Mouse (Mus musculus): ENCODE measurements around the gene Rnaset2b.
"Not testable (repeated sequence)": the region's sequence is repeated elsewhere in the genome, so short reads cannot be mapped to it uniquely, and the experiment has no call there.

Gene Rnaset2b

GRCm38 (mm10) chr17:6986118-6986517 lies 15.7 kb downstream of the Rnaset2b start:
- DNase-seq = not testable (repeated sequence)

DNA sequence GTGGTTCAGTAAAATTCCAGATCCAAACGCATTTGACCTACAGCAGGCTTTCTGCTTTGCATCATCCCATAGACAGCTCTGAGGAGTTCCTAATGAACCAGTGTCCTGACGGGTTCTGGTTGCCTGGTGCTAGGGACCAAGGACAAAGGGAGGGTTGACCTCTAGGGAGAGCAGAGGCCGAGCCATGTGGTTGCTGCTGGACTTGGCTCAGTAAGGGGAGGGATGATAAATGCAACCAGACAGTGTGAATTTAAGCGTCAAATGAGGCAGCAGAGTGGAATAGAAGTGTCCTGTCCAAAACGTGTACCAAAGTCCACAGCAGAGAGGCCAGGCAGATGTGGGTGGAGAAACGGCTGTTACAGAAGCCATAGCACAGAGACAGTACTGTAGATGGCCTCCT lies 25.1 kb downstream of the Rnaset2b start:
- not testable (repeated sequence) for DNase-seq

- DNase-seq = not testable (repeated sequence)
Measured at GRCm38 (mm10) chr17:6996826-6997225, 26.4 kb downstream of the Rnaset2b start.

- not testable (repeated sequence) for DNase-seq
Measured at GRCm38 (mm10) chr17:6997778-6998490, 27.5 kb downstream of the Rnaset2b start.

DNA sequence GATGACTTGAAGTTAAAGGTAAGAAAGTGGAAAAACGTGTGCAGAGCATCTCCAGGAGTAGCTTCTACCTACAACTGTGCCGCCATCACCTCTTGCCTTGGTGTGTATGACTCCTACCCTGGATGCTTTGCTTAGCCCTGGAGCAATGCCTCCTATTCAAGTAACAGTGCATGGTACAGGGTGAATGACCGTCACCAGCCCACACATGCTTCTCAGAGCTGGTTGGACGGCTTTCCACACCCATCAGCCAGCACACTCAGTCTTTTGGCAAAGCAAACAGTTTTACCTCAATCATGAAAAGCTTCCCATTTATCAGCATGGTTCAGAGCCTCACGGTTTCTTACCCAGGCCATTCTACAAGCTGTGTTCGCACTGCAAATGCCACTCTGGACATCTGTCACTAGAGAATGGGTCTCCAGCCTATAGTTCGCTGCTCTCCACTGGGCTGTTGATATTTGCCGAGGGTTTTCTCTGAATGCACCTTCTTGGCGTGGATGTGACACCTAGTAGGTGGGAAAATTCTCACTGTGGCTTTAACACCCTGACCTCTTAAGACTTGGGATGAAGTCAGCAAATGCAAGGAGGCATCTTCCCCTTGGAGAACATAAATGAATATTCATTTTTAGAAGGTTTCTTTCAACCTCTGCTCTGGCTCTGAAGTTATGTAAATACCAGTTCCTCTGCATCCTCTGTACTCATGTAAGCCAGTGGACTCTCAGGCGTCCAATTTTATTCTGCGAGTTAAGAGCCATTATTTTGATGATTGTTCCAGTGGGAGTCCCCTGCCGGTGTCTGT lies 31.6 kb downstream of the Rnaset2b start:
- peak in 1 of 2 experiments; percentile 33 for DNase-seq

DNA sequence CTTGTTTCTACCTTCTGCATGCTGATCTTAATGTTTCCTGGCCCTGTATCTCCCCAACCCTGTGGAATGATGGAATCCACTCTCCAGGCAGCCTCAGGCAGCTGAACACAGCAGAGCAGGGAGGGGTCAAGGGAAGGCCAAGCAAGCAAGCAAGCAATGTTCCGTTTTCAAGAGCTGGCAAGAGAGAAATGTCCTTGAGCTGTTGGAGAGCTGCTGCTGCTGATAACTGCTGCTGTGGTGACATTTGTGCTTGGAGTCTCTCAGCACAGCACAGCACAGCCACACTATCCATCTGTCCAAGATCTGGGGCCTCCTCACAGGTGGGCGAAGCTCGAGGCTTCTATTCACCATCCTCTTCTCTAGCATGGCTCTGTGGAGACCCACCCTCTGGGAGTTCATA lies 33.0 kb downstream of the Rnaset2b start:
- not testable (repeated sequence) for DNase-seq

DNA sequence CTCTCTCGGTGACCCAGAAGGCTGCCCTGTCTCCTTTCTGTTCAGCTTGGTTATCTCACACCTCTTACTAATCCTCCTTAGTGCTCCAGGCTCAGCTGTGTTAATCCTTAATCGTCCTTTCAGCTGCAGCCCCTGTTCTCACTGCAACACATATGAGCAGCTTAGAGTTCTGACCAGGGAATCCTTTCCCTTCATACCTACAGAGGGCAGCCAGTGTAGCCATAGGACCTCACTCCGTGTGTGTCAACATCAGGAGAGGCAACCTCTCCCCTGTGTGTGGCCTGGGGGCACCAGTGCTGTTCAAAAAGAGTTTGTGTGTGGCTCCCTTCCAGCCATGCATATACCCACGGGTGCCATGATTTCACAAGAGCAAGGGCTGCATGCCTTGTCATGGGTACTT lies 35.2 kb downstream of the Rnaset2b start:
- not testable (repeated sequence) for DNase-seq

DNA sequence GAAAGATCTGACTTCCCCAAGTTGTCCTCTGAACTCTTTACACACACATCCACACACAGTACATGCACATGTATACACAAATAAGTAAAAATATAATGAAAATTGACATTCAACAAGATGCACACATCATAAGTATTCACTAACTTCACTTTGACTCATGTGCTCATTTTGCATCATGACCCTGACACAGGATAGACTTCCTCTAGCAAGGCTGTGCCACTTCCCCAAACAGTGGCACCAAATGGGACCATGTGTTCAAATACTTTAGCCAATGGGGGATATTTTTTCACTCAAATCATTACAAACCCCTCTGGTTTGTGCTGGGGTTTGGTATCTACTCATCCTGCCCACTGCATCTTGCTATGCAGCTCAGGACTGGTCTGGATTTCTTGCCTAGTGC lies 38.5 kb downstream of the Rnaset2b start:
- DNase-seq = not testable (repeated sequence)

DNA sequence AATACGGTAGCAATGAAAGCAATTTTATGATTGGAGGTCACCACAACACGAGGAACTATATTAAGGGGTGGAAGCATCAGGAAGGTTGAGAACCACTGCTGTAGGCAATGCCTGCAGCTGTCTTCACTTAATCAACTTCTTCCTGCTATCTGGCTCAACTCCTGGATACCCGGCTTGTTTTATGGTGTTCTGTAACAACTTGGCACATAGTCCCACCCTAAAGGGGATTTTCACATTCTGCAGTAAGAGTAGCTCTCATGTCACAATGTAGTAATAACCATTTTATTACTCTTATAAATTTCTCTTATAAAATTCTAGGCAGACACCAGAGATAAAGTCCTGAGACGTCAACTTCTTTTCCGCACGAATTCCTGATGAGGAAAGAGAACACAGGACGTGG lies 39.0 kb downstream of the Rnaset2b start:
- not testable (repeated sequence) for DNase-seq

DNA sequence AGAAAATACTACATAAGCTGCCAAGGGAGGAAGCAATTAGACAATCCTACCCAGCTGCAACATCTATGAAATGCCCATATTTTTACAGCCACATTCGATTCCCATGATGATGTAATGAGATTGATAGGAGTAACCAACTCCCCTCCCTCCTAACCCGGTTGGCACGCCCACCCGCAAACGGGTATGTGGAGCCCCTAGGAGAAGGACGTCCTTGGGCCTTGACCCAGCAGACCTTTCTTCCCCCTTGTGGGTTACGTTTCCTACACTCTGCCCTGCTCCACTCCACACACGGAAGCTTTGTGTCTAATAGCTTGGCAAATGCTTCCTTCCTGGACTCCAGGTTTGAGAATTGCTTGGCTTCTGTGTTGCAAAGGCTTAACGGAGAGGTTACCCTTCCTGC lies 39.5 kb downstream of the Rnaset2b start:
- not testable (repeated sequence) for DNase-seq

DNA sequence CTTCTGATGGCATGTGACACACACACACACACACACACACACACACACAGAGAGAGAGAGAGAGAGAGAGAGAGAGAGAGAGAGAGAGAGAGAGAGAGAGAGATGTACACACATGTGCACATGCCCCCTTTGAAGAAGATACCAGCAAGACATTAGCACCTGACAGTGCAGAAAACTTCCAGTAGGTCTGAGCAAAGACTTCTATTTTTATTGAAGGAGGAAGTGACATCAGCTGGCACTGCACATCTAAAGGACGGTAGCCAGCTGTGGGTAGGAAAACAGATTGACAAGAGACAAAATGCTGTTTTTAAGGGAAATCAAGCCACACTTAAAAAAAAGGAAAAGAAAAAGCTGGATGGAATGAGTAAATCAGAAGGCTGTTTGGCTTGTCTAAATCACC lies 43.8 kb downstream of the Rnaset2b start:
- DNase-seq = not testable (repeated sequence)

GRCm38 (mm10) chr17:7025257-7025656 lies 54.8 kb downstream of the Rnaset2b start, which contains the start of gene Gm1604a:
TSS of gene Gm1604a (plus strand) at chr17:7025568.
- DNase-seq = peak in 1 of 2 experiments; percentile 8

DNA sequence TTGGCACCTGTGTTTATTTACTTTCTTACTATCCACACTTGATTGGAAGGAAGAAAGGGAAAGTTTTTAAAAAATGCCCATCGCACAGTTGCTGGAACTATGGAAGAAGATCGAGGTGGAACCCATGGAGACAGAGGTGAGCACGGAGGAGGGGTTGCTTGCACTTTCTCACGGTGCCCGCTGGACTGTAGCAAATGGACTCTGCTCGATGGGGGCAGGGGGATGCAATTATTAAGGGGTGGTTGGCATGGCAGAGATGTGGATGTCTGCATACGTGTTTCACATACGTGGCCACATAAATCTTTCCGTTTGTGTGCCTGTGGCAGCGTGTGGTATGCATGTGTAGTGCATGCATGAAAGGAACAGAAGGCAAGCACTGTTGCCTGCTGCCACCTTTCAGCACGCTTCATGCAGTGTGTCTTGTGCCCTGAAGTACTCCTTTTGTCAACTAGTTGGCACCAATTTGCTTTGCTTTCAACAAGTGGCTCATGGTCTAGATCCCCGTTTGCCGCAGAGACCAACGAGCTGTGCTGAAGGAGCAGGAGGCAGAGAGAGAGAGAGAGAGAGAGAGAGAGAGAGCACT lies 55.4 kb downstream of the Rnaset2b start:
- not testable (repeated sequence) for DNase-seq

DNA sequence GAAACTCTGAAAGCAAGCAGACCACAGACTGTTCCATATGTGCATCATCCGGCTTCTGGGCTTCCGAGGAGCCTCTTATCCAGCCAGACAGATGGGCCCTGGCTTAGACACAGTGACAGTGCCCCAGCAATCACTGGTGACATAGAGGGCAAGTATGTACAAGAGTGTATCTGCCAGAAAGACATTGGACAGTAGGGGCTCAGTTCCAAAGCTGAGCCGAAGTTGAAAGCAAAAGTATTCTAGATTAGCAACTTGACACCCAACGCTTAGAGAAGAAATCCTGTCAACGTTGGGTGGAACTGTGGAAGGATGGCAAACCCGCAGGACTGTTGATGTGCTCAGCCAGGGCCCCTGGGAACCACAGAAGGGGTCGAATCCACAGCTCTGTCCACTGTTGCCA lies 59.8 kb downstream of the Rnaset2b start:
- DNase-seq = not testable (repeated sequence)

- DNase-seq = not testable (repeated sequence)
Measured at GRCm38 (mm10) chr17:7030622-7031174, 60.3 kb downstream of the Rnaset2b start.

DNA sequence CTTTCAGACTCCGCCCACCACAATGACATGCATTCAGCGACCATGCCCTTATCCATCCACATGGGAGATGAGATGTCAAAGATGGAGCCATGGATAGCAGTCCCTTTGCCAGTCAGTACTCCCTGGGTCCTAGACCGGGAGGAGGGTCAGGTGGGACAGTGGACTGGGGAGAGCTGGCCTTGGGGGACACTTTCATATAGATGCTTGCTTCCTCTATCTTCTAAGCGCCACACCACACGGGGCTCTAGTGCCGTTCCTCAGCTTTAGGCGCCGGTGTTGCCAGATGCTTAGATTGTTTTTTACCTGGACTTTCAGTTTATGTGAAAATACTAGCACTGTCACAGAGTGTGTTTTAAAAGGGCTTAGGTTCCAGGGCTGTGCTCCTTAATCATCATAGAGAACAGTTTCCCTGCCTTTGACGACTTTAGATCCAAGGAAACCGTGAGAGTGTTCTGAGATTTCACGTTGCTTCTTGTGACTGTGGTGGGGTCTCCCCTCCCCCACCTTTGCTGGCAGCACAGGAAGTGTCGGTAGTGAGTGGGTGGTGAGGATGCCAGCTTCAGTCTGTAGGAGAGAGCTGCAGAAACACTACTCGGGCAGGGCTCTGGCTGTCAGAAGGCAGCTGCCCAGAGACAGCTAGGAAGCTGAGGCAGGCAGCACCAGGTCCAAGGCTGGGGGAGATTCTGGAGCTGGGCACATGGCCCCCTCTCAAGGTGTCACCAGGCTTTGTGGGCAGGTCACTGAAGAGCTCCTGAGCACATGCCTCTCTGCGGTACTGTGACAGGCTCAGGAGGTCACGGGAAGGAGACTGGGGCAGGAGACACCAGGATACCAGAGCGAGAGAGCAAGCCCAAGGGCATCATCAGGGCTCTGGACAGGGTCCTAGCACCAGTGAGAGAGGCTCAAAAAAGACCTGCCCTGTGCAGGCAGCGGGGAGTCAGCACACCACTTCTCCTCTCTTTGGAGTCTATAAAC lies 63.0 kb downstream of the Rnaset2b start:
- not testable (repeated sequence) for DNase-seq

All from cerebellum, postnatal 14 days (tissue).